Mouse (Mus musculus) heart, embryonic 16.5 days (tissue): ENCODE measurements around the gene Gda. TPM values are rescaled to one million over a fixed set of nuclear protein-coding genes. Genes with fewer than 3 reads are reported as not detected.

ENCODE experiments used
- ATAC-seq: fragments of 200-750 bp; cut with Nextera tagmentation; replicated peaks from 2 replicates; pipeline ENCODE4 v1.8.0; 2017; ENCODE audit warnings: moderate number of reproducible peaks; ENCODE audit not compliant: insufficient read depth, low FRiP score; ENCODE audit errors: extremely low read depth
- H3K27ac ChIP-seq: fragments of 300-500 bp; sonication (generic); 2 replicates; pipeline ENCODE4 v1.5.1; 2014; ENCODE audit warnings: mild to moderate bottlenecking, low read length, control low read depth, moderate library complexity
- H3K27me3 ChIP-seq: fragments of 300-500 bp; sonication (generic); 2 replicates; pipeline ENCODE4 v1.6.1; 2014; ENCODE audit warnings: low read length, mixed read lengths; ENCODE audit not compliant: control insufficient read depth, insufficient read depth
- H3K36me3 ChIP-seq: fragments of 300-500 bp; sonication (generic); 2 replicates; pipeline ENCODE4 v1.6.1; 2014; ENCODE audit not compliant: control insufficient read depth, insufficient read depth
- H3K4me1 ChIP-seq: fragments of 300-500 bp; sonication (generic); 2 replicates; pipeline ENCODE4 v1.6.1; 2014; ENCODE audit warnings: low read length, mixed read lengths; ENCODE audit not compliant: control insufficient read depth, insufficient read depth
- H3K4me2 ChIP-seq: fragments of 300-500 bp; sonication (generic); 2 replicates; pipeline ENCODE4 v1.6.1; 2014; ENCODE audit warnings: low read depth, mild to moderate bottlenecking, control low read depth, low read length
- H3K4me3 ChIP-seq: fragments of 300-500 bp; sonication (generic); 2 replicates; pipeline ENCODE4 v1.5.1; 2014; ENCODE audit warnings: mild to moderate bottlenecking, control low read depth, low read length
- H3K9ac ChIP-seq: fragments of 300-500 bp; sonication (generic); 2 replicates; pipeline ENCODE4 v1.6.1; 2014; ENCODE audit warnings: low read length, control low read depth
- H3K9me3 ChIP-seq: fragments of 300-500 bp; sonication (generic); replicated peaks from 2 replicates; pipeline ENCODE4 v1.6.1; 2016; ENCODE audit warnings: low read length; ENCODE audit not compliant: control insufficient read depth
- WGBS: fragments of 180-500 bp; shearing (Covaris S2); extraction: QIAGEN DNeasy Blood & Tissue Kit; methylation state at CpG from one replicate; pipeline ENCODE4 v1.1.7; 2014; 5-methylcytosine and 5-hydroxymethylcytosine counted together
- polyA plus RNA-seq: library from polyadenylated mRNA; unstranded; fragments of >200 nt; fragmentation: Nextera tagmentation; extraction: Ambion mirVana; gene quantifications from 2 replicates; pipeline ENCODE4 v1.2.1, GENCODE M21; 2015

Gene Gda
- polyA plus RNA-seq, 1 experiment from 2014 or later = 0.42 TPM

DNA sequence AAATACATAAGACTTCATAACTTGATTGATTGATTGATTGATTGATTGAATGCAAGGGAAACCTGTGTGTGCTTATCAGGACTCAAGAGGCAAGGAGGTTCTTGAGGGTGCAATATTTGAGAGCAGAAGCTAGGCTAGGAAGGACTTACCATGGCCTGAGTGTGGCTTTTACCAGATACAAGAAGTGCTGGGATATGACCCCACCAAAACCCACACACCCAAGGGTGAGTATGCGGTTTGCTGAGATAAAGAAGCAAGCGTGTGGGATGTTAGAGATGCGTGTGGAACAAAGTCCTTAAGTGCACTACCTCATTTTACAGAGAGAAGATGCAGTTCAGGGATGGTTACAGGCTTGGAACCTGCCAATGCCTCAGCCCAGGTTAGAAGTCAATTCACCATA lies 41.0 kb downstream of the Gda start:
- 80% methylated on average over 3 of the region's 3 CpGs for WGBS
- ATAC-seq = no peak
- H3K9me3 ChIP-seq = no peaks in the 10 kb centered on the region
- H3K4me2 ChIP-seq = no peak overlapping the region
- no peak overlapping the region for H3K9ac ChIP-seq
- no peaks in the 10 kb centered on the region for H3K36me3 ChIP-seq
- H3K27ac ChIP-seq = no peak overlapping the region
- no peaks in the 10 kb centered on the region for H3K4me1 ChIP-seq
- H3K4me3 ChIP-seq = no peak overlapping the region
- H3K27me3 ChIP-seq = no peaks in the 10 kb centered on the region

DNA sequence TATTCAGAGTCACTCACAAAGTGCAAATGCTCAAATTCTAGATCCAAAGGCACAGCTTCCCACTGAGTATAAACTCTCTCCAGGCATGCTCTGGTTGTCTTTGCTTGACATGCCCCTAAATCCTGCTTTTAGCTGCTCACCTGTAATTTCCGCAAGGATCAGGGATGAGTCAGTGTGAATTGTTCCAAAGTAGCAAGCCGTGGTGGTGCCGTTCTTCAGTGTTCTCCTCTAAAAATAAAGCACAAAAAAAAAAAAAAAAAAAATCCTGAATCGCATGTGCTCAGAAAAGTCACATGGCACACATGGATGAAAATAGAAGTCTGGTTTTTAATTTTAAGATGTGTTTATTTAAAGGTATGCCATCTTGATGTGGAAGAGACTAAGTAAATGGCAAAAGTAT lies 47.9 kb downstream of the Gda start:
- ATAC-seq = no peak
- Histone ChIP-seq H3K4me3 (no peak overlapping the region), H3K4me1 (no peaks in the 10 kb centered on the region), H3K36me3 (no peaks in the 10 kb centered on the region), H3K4me2 (no peak overlapping the region), H3K9me3 (no peaks in the 10 kb centered on the region), H3K9ac (no peak overlapping the region), H3K27ac (no peak overlapping the region), H3K27me3 (no peaks in the 10 kb centered on the region)
- WGBS = 75% methylated on average over 4 of the region's 4 CpGs

- no peak overlapping the region for H3K9ac ChIP-seq
- WGBS = 76% methylated on average over 7 of the region's 7 CpGs
- H3K27me3 ChIP-seq = no peaks in the 10 kb centered on the region
- H3K4me3 ChIP-seq = no peak overlapping the region
- no peak overlapping the region for H3K27ac ChIP-seq
- no peaks in the 10 kb centered on the region for H3K36me3 ChIP-seq
- no peaks in the 10 kb centered on the region for H3K4me1 ChIP-seq
- no peak overlapping the region for H3K4me2 ChIP-seq
- no peak for ATAC-seq
- H3K9me3 ChIP-seq = no peaks in the 10 kb centered on the region
These were observed 49.5 kb downstream of the Gda start for GRCm38 (mm10) chr19:21423731-21424130.

GRCm38 (mm10) chr19:21418418-21418817 lies 54.8 kb downstream of the Gda start:
- Histone ChIP-seq H3K27ac (no peak overlapping the region), H3K9ac (no peak overlapping the region), H3K4me1 (no peaks in the 10 kb centered on the region), H3K4me2 (no peak overlapping the region), H3K9me3 (no peaks in the 10 kb centered on the region), H3K4me3 (no peak overlapping the region), H3K27me3 (no peaks in the 10 kb centered on the region), H3K36me3 (no peaks in the 10 kb centered on the region)
- no peak for ATAC-seq
- 76% methylated on average over 5 of the region's 5 CpGs for WGBS

- Histone ChIP-seq H3K4me2 (no peak overlapping the region), H3K9me3 (no peaks in the 10 kb centered on the region), H3K9ac (no peak overlapping the region), H3K27me3 (no peaks in the 10 kb centered on the region), H3K36me3 (no peaks in the 10 kb centered on the region), H3K4me3 (no peak overlapping the region), H3K4me1 (no peaks in the 10 kb centered on the region), H3K27ac (no peak overlapping the region)
- ATAC-seq = no peak
- whole genome bisulfite sequencing = 55% methylated on average over 3 of the region's 3 CpGs
These were observed 57.9 kb downstream of the Gda start for GRCm38 (mm10) chr19:21415377-21415776.

- no peak for ATAC-seq
- no peak overlapping the region for H3K9ac ChIP-seq
- 79% methylated on average over 4 of the region's 4 CpGs for WGBS
These were observed 64.1 kb downstream of the Gda start for GRCm38 (mm10) chr19:21409178-21409577.

DNA sequence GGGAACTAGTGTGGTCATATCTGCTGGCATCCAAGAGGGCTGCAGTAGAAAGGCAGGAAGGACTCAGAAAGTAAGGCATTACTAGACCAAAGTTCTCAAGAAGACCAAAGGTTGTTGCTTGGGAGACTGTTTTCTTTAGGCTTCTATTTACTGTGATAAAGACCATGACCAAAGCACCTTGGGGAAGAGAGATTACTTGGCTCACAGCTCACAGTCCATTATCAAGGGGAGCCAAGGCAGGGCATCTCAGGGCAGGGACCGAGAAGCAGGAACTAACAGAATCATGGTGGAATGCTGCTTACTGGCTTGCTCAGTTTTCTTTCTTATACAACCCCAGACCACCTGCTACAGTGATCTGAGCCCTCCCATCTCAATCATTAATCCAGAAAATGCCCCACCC lies 65.9 kb downstream of the Gda start:
- H3K9me3 ChIP-seq = no peaks in the 10 kb centered on the region
- no peak overlapping the region for H3K27ac ChIP-seq
- no peak overlapping the region for H3K9ac ChIP-seq
- H3K4me2 ChIP-seq = no peak overlapping the region
- no peaks in the 10 kb centered on the region for H3K27me3 ChIP-seq
- WGBS = 55% methylated on average over 1 of the region's 1 CpGs
- no peaks in the 10 kb centered on the region for H3K36me3 ChIP-seq
- no peak overlapping the region for H3K4me3 ChIP-seq
- H3K4me1 ChIP-seq = no peaks in the 10 kb centered on the region
- no peak for ATAC-seq

More at GRCm38 (mm10) chr19:21409178-21409577, 64.1 kb downstream of the Gda start:
- no peaks in the 10 kb centered on the region for H3K36me3 ChIP-seq
- H3K9me3 ChIP-seq = no peaks in the 10 kb centered on the region
- no peak overlapping the region for H3K4me2 ChIP-seq
- H3K4me1 ChIP-seq = no peaks in the 10 kb centered on the region
- H3K4me3 ChIP-seq = no peak overlapping the region
- H3K27ac ChIP-seq = no peak overlapping the region
- no peaks in the 10 kb centered on the region for H3K27me3 ChIP-seq

DNA sequence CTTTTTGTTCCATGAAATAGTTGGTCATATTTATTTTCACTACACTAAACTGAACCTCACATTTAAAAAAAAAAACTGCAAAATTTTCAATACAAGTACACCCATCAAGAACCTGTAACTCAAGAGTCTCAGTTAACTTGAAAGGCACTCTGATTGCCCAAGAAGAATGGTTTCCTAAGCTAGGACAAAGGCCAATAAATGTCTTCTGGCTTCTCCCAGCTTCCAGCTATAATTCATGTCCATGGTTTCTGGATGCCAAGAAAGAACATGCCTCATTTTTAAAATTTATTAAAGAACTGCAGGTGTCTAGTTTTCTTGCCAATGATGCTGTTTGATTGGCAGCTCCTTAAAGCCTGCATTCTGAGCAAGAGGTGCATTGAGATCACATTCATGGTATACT lies 75.3 kb downstream of the Gda start:
- no peak overlapping the region for H3K9ac ChIP-seq
- H3K4me3 ChIP-seq = no peak overlapping the region
- no peak for ATAC-seq
- no peak overlapping the region for H3K4me2 ChIP-seq
- H3K4me1 ChIP-seq = no peaks in the 10 kb centered on the region
- no peaks in the 10 kb centered on the region for H3K36me3 ChIP-seq
- H3K9me3 ChIP-seq = no peaks in the 10 kb centered on the region
- H3K27me3 ChIP-seq = no peaks in the 10 kb centered on the region
- no peak overlapping the region for H3K27ac ChIP-seq

DNA sequence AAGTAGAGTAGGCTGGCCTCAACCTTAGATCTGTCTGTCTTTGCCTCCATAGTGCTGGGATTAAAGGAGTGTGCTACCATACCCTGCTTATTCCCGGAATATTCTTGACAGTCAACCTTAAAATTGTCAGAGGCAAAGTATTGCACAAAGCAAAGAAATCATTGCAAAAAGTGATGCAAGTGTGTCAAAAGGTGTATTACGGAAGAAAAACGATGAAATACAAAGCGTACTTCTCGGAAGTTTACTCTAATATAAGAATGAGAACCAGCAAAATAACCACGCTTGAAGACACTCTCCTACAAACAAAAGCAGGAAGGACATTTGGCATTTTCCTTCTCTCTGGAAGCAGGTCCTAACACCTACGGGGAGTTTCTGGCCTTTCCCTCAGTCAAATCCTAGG lies 76.9 kb downstream of the Gda start:
- WGBS = 84% methylated on average over 7 of the region's 7 CpGs
- ATAC-seq = no peak
- H3K27ac ChIP-seq = no peak overlapping the region

DNA sequence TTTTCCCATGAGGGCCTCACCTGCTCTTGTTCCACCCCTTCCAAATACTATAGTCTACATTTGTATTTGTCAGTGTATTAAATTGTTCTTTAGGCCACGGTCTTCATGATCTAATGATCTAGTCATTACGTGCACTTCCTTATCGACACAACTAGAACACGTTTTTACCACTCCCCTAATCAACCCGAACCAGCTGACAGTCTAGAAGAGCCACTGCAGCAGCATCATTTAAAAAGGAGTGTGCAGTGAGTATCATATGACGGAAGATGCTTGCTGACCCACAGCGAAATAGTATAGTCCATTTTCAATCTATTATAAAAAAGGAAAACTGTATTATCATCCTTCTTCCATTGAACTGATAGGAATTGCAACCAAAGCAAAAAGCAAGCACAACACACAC lies 82.3 kb downstream of the Gda start:
- H3K4me2 ChIP-seq = no peak overlapping the region
- H3K27me3 ChIP-seq = no peaks in the 10 kb centered on the region
- no peaks in the 10 kb centered on the region for H3K9me3 ChIP-seq
- H3K4me3 ChIP-seq = no peak overlapping the region
- no peak overlapping the region for H3K27ac ChIP-seq
- H3K9ac ChIP-seq = no peak overlapping the region
- 88% methylated on average over 7 of the region's 7 CpGs for WGBS
- no peaks in the 10 kb centered on the region for H3K4me1 ChIP-seq
- ATAC-seq = no peak
- no peaks in the 10 kb centered on the region for H3K36me3 ChIP-seq

More for the DNA sequence above, 76.9 kb downstream of the Gda start:
- H3K4me1 ChIP-seq = no peaks in the 10 kb centered on the region
- no peak overlapping the region for H3K4me3 ChIP-seq
- no peaks in the 10 kb centered on the region for H3K9me3 ChIP-seq
- no peak overlapping the region for H3K9ac ChIP-seq
- no peaks in the 10 kb centered on the region for H3K36me3 ChIP-seq
- H3K27me3 ChIP-seq = no peaks in the 10 kb centered on the region
- no peak overlapping the region for H3K4me2 ChIP-seq
